Mouse (Mus musculus) kidney, adult 2 months (tissue): Measurements from ENCODE around the gene Tti1.

ENCODE experiments used
- CTCF ChIP-seq: fragments of 200-500 bp; conservative IDR thresholded peaks from 2 replicates; pipeline ENCODE4 v1.5.1; 2011; ENCODE audit warnings: low read depth, mild to moderate bottlenecking, control low read depth, low read length, moderate library complexity, mixed read lengths; ENCODE audit not compliant: insufficient read depth, insufficient read length
- POLR2A ChIP-seq: fragments of 200-500 bp; IDR thresholded peaks from one replicate; pipeline ENCODE4 v1.6.1; 2011; ENCODE audit warnings: low read depth, low read length, control low read depth

GRCm38 (mm10) chr2:157936676-157937075 lies 91.6 kb downstream of the Tti1 start:
- TF ChIP-seq POLR2A (no peak), CTCF (no peak)
